Mouse (Mus musculus) neural tube, embryonic 12.5 days (tissue): ENCODE measurements at regions not wholly inside any gene's neighbourhood (a gene's known extent, or its start where the extent isn't known, plus 50 kb on each side); places are given as distances from the start of the nearest gene placed in this dataset.
A peak's percentile ranks its signal among the peaks of the same experiment; 100 is the strongest.

ENCODE experiments used
- ATAC-seq: fragments of 200-750 bp; cut with Nextera tagmentation; 2 replicates; pipeline ENCODE4 v1.8.0; 2017; ENCODE audit warnings: low read depth, mild to moderate bottlenecking, moderate TSS enrichment, moderate library complexity; ENCODE audit not compliant: low FRiP score
- H3K27ac ChIP-seq: fragments of 300-500 bp; sonication (generic); 2 replicates; pipeline ENCODE4 v1.5.1; 2016
- H3K27me3 ChIP-seq: fragments of 300-500 bp; sonication (generic); replicated peaks from 2 replicates; pipeline ENCODE4 v1.6.1; 2016; ENCODE audit warnings: mild to moderate bottlenecking
- H3K36me3 ChIP-seq: fragments of 300-500 bp; sonication (generic); 2 replicates; pipeline ENCODE4 v1.6.1; 2016; ENCODE audit warnings: mild to moderate bottlenecking
- H3K4me1 ChIP-seq: fragments of 300-500 bp; sonication (generic); 2 replicates; pipeline ENCODE4 v1.6.1; 2016
- H3K4me2 ChIP-seq: fragments of 300-500 bp; sonication (generic); replicated peaks from 2 replicates; pipeline ENCODE4 v1.6.1; 2016; ENCODE audit warnings: mild to moderate bottlenecking
- H3K4me3 ChIP-seq: fragments of 300-500 bp; sonication (generic); 2 replicates; pipeline ENCODE4 v1.5.1; 2016
- H3K9ac ChIP-seq: fragments of 300-500 bp; sonication (generic); 2 replicates; pipeline ENCODE4 v1.6.1; 2016; ENCODE audit warnings: mild to moderate bottlenecking
- H3K9me3 ChIP-seq: fragments of 300-500 bp; sonication (generic); 2 replicates; pipeline ENCODE4 v1.6.1; 2016; ENCODE audit warnings: mild to moderate bottlenecking
- WGBS: fragments of 180-500 bp; shearing (Covaris S2); methylation state at CpG from one replicate; pipeline ENCODE4 v1.1.7; 2016; 5-methylcytosine and 5-hydroxymethylcytosine counted together

DNA sequence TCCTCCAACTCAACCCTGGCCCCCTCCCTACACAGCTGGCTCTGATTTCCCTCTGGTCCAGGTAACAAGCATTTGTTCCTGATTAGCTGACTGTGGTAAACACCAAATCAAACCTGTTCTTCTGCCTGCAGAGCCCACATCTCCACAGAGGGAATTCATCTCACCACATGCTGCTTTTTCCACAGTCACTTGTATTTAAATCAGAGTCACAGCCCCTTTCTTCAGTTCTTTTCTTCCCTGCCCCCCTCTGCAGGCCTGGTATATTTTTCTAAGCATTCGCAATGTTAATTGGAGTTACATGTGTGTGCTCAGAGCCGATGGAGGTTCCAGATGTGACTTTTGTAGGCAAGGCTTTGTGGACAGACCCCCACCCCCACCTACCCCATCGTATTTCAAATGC is 221.5 kb upstream of the Sox11 start:
- H3K36me3 ChIP-seq, result no peaks in the 10 kb centered on the region
- 0 out of 2 replicates have a peak overlapping the region, but pooled peaks have one; percentile 0 for H3K27ac ChIP-seq
- no peaks in the 10 kb centered on the region for H3K27me3 ChIP-seq
- no peak for ATAC-seq
- no peak overlapping the region for H3K9ac ChIP-seq
- peaks cover 5% of the 10 kb centered on the region; the same call in 1 of the 2 replicates for H3K9me3 ChIP-seq
- H3K4me3 ChIP-seq, result no peak overlapping the region
- 25% methylated on average over 3 of the region's 3 CpGs for WGBS
- peaks cover 32% of the 10 kb centered on the region for H3K4me1 ChIP-seq
- H3K4me2 ChIP-seq, result no peak overlapping the region

DNA sequence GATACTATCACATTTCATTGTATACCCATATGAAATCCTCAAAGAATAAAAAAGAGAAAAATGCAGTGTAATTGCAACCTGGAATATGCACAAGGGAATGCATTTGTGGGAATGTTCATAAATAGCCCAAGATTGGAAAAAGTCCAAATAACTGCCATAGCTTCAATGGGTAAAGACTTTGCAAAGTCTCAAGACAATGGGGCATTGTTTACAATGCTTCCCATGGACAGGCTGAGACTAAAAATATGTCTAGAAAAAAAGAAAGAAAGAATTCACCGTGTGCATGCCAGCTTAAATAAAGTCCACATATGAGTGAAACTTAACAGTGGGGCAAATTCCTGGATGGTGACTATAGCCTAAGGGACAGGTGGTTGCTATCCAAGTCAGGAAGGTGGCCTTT is 210.4 kb upstream of the Sox11 start:
- Histone ChIP-seq H3K9me3 (no peaks in the 10 kb centered on the region), H3K27me3 (no peaks in the 10 kb centered on the region), H3K4me3 (no peak overlapping the region), H3K36me3 (no peaks in the 10 kb centered on the region), H3K4me2 (no peak overlapping the region), H3K4me1 (no peaks in the 10 kb centered on the region), H3K27ac (no peak overlapping the region), H3K9ac (no peak overlapping the region)
- no peak for ATAC-seq
- 59% methylated on average over 1 of the region's 1 CpGs for WGBS

DNA sequence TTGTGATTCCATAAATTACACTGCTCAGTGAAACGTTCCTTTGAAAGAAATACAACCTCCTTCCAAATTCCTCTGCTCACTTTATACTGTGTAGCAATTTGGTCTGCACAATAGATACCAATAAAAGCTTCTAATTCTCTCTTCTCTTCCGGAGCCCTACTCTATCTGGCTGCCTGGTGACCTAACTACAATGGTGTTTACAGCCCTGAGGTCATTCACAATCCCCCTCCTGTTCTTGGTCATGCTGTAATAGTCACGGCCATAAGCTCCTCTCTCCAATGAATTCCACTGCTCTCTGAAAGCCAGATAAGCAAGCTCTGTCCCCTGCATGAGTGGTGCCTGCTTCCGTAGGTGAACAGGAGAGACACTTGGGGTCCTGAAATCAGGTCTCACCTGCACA is 195.8 kb upstream of the Sox11 start:
- no peak overlapping the region for H3K4me3 ChIP-seq
- 0 out of 2 replicates have a peak, but pooled peaks cover 10% of the 10 kb centered on the region for H3K4me1 ChIP-seq
- no peaks in the 10 kb centered on the region for H3K27me3 ChIP-seq
- no peak overlapping the region for H3K9ac ChIP-seq
- 8% methylated on average over 4 of the region's 4 CpGs for WGBS
- ATAC-seq, result no peak
- no peaks in the 10 kb centered on the region for H3K36me3 ChIP-seq
- no peak overlapping the region for H3K27ac ChIP-seq
- H3K4me2 ChIP-seq, result no peak overlapping the region
- no peaks in the 10 kb centered on the region for H3K9me3 ChIP-seq

DNA sequence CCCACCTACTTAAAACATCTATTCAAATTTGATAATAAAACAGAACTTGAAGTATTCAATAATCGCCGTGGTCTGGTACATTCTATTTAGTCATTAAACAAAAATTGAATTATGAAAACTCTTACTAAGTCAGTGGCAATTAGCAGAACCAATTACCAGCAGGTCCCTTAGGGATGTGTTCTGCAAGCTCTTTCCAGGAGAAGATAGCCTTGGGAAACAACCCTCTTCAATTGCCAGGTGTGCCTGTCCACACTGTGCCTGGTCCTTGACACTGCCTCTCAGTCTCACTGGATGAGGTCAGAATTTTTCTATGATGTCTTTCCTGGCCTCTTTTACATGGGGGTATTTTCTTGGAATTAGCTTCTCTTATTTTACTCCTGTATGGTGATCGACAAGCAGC is 195.1 kb upstream of the Sox11 start:
- H3K4me2 ChIP-seq, result no peak overlapping the region
- H3K4me1 ChIP-seq, result 0 out of 2 replicates have a peak, but pooled peaks cover 10% of the 10 kb centered on the region
- H3K9me3 ChIP-seq, result no peaks in the 10 kb centered on the region
- H3K4me3 ChIP-seq, result no peak overlapping the region
- H3K27me3 ChIP-seq, result no peaks in the 10 kb centered on the region
- no peak overlapping the region for H3K9ac ChIP-seq
- no peak for ATAC-seq
- WGBS, result 54% methylated on average over 3 of the region's 3 CpGs
- H3K27ac ChIP-seq, result no peak overlapping the region
- no peaks in the 10 kb centered on the region for H3K36me3 ChIP-seq

DNA sequence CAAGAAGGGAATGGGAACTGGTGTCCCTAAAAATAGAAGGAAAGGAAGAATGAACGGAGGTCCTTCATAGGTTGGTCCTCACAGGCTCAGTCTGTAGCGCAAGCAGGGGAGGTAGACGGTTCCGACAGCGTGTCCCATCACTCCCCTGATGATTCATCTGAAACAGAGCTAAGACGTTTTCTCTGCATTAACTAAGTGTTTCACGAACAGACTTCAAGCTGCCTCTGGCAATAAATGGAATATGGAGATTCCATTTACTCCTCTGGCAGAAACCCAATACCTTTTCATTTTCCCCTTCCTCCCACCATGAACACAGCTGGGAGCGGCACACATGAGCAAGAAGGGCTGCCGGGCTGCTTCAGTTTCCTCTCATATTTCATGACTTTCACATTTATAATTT is 194.6 kb upstream of the Sox11 start:
- H3K4me2 ChIP-seq, result no peak overlapping the region
- H3K27me3 ChIP-seq, result no peaks in the 10 kb centered on the region
- H3K27ac ChIP-seq, result no peak overlapping the region
- H3K36me3 ChIP-seq, result no peaks in the 10 kb centered on the region
- 49% methylated on average over 9 of the region's 9 CpGs for WGBS
- H3K9me3 ChIP-seq, result no peaks in the 10 kb centered on the region
- H3K4me1 ChIP-seq, result 0 out of 2 replicates have a peak, but pooled peaks cover 10% of the 10 kb centered on the region
- H3K9ac ChIP-seq, result no peak overlapping the region
- ATAC-seq, result no peak
- no peak overlapping the region for H3K4me3 ChIP-seq

DNA sequence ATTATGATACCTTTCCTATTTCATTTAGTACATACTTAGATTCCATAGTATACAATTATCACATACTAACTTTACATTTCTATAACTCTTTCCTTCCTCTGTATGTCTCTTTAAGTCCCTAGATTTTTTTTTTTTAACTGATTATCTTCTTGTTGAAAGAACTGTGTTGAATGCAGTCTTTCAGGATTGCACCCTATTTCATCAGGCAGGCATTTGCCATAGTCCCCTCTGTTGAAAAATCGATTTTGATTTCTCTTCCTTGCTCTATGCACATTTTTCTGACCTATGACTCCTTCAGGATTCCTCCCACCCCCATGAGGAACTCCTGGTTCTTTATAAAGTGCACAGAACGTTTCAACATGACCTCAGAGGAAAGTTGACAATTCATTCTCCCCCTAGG is 183.2 kb upstream of the Sox11 start:
- Histone ChIP-seq H3K4me1 (no peaks in the 10 kb centered on the region), H3K4me2 (no peak overlapping the region), H3K27ac (no peak overlapping the region), H3K36me3 (no peaks in the 10 kb centered on the region), H3K27me3 (no peaks in the 10 kb centered on the region), H3K4me3 (no peak overlapping the region), H3K9ac (no peak overlapping the region), H3K9me3 (no peaks in the 10 kb centered on the region)
- ATAC-seq, result no peak
- WGBS, result 66% methylated on average over 2 of the region's 2 CpGs

DNA sequence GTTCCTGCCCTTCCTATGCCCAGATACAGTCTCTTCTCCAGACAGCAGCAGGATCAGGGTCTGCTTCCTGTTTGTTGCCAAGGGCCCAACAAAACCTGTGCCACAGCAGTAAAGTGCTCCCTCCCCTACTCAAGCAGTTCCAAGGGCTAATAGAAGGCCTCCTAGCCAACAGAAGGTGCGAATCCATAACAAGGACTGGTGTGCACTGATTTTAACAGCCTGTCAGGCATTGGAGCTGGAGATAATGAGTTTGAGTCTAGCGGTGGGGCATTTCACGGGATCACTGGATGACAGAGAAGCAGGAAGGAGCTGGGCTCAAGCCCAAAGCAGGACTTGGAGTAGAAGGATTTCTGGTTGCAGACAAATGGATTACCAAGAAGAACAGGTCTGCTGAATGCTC is 170.9 kb upstream of the Sox11 start:
- Histone ChIP-seq H3K4me3 (no peak overlapping the region), H3K9me3 (no peaks in the 10 kb centered on the region), H3K36me3 (no peaks in the 10 kb centered on the region), H3K27ac (no peak overlapping the region), H3K27me3 (no peaks in the 10 kb centered on the region), H3K4me2 (no peak overlapping the region), H3K9ac (no peak overlapping the region), H3K4me1 (no peaks in the 10 kb centered on the region)
- WGBS, result 83% methylated on average over 3 of the region's 3 CpGs
- no peak for ATAC-seq

DNA sequence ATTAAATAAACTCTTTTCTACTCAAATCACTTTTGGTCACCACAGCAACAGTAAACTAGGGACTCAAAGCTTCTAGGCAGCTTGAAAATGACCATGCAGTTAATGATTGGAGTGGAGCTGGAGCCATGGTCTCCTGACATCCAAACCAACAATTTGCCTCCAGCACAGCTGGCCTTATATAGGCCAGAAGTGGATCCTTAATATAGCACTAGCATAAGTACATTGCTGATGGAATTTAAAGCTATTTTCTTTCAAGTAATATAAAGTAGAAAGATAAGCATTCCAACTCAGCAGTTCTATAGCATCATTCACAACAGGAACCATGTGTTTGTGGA is 165.8 kb upstream of the Sox11 start:
- H3K27me3 ChIP-seq, result no peaks in the 10 kb centered on the region
- ATAC-seq, result no peak
- H3K36me3 ChIP-seq, result no peaks in the 10 kb centered on the region
- H3K4me3 ChIP-seq, result no peak overlapping the region
- 0 out of 2 replicates have a peak, but pooled peaks cover 5% of the 10 kb centered on the region for H3K4me1 ChIP-seq
- H3K27ac ChIP-seq, result no peak overlapping the region
- no peak overlapping the region for H3K4me2 ChIP-seq
- no peak overlapping the region for H3K9ac ChIP-seq
- no peaks in the 10 kb centered on the region for H3K9me3 ChIP-seq

DNA sequence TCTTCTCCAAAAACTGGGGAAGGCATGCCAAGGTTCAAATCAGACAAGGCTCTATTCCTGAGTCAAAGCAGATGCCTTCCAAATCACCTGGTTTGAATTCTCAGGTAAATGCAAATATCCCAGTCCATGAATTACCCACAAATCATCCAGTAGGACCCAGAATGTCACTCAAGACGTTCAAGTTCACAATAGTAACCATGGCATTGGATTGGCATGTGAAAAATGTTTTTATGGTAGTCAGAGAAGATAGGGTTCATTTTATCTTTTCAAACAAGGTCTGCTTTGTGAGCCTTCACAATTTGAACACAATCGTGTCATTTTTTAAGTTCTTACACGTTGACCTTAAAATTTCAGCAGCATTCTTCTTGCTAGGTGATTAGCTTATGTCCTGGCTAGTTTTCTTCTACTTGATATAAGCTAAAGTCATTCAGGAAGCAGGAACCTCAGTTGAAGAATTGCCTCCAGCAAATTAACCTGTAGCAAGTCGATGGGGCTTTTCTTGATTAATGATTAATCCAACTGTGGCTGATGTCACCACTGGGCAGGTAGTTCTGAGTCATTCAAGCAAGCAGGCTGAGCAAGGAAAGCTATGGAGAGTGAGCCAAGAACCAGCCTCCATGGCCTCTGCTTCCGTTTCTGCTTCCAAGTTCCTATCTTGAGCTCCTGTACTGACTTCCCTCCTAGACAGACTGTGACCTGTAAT is 165.3 kb upstream of the Sox11 start:
- Histone ChIP-seq H3K36me3 (no peaks in the 10 kb centered on the region), H3K4me1 (peaks cover 10% of the 10 kb centered on the region; the same call in 1 of the 2 replicates), H3K9ac (no peak overlapping the region), H3K4me3 (no peak overlapping the region), H3K4me2 (no peak overlapping the region), H3K9me3 (no peaks in the 10 kb centered on the region), H3K27ac (no peak overlapping the region), H3K27me3 (no peaks in the 10 kb centered on the region)
- WGBS, result 55% methylated on average over 5 of the region's 5 CpGs
- no peak for ATAC-seq

DNA sequence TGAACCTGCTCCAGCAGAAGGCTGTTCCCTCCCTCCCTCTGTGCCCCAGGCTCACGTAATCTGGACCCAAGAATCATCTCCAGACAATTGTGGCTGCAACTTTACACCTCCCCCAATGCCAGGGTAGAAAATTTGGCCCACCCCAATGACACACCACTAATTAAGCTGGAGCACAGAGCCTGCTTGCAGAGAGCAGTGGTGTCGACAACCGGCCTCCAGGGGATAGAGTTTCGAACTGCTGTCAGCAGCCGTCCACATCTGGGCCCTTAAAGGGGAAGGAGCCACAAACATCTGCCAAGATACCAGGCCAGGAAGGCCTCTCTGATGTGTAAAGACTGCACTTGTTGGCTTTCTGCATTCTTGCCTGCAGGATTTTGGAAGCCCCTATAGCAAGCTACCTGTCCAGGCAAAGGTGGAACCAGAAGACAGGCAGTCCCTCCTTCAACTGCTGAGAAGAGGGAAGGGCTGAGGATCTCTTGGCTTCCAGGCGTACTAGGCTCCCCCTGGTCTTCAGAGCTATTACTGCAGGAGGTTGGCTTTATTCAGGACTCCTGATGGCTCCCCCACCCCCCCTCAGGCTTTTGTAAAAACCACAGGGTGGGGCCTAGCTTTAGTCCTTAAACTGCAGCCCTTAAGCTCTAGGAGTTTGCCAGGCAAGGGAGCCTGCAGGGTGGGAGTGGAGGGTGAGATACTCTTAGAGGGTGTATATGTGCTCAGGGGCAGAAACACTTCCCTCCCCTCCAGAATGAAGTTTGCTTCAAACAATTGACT is 160.5 kb upstream of the Sox11 start:
- H3K27ac ChIP-seq, result no peak overlapping the region
- WGBS, result 20% methylated on average over 6 of the region's 6 CpGs
- no peaks in the 10 kb centered on the region for H3K27me3 ChIP-seq
- H3K4me3 ChIP-seq, result no peak overlapping the region
- H3K4me2 ChIP-seq, result no peak overlapping the region
- H3K4me1 ChIP-seq, result peaks cover 12% of the 10 kb centered on the region; the same call in 1 of the 2 replicates
- no peaks in the 10 kb centered on the region for H3K36me3 ChIP-seq
- H3K9me3 ChIP-seq, result no peaks in the 10 kb centered on the region
- ATAC-seq, result no peak
- H3K9ac ChIP-seq, result no peak overlapping the region

DNA sequence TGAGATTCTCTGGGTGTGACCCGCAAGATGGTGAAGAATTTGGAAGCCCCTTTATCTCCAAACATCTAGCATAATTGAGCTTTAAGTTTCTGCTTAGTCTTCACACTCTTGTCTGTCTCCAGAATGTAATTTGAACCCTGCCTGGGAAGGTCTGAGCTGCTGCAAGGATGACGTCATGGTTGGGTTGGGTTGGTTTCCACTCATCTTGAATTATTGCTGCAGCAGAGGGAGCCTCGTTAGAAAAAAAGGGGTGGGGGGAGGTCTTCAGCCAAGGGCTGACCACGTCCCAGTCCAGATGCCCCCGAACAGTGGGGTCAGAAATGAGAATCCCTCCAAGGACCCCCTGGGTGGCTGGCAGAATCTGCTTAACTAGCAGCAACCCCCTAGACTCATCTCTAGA is 158.1 kb upstream of the Sox11 start:
- WGBS, result 29% methylated on average over 5 of the region's 5 CpGs
- Histone ChIP-seq H3K4me1 (peaks cover 18% of the 10 kb centered on the region), H3K27ac (no peak overlapping the region), H3K36me3 (no peaks in the 10 kb centered on the region), H3K4me2 (no peak overlapping the region), H3K9me3 (no peaks in the 10 kb centered on the region), H3K4me3 (no peak overlapping the region), H3K9ac (no peak overlapping the region), H3K27me3 (no peaks in the 10 kb centered on the region)
- no peak for ATAC-seq

DNA sequence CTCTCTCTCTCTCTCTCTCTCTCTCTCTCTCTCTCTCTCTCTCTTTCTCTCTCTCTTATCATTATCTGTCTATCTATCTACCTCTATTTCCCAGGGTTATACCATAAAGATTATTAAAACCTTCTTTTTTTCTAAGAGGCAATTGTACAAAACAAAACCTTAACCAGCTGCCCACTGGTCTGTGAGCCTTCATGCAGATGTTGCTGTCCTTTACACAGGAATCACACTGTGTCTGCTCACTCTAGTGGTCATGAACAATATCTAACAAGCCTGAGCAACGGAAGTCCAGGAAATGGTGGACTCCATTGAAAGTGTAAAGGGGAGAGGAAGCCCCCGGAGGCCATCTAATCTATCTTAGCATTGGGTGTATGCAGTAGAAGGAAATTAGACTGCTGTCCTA is 156.9 kb upstream of the Sox11 start:
- Histone ChIP-seq H3K4me1 (peaks cover 18% of the 10 kb centered on the region), H3K4me3 (no peak overlapping the region), H3K27me3 (no peaks in the 10 kb centered on the region), H3K9me3 (no peaks in the 10 kb centered on the region), H3K4me2 (no peak overlapping the region), H3K36me3 (no peaks in the 10 kb centered on the region), H3K9ac (no peak overlapping the region), H3K27ac (no peak overlapping the region)
- no peak for ATAC-seq
- 70% methylated on average over 2 of the region's 2 CpGs for WGBS
